Mouse (Mus musculus): ENCODE data around the gene Ccdc33. TPM values are rescaled to one million over a fixed set of nuclear protein-coding genes. Genes with fewer than 3 reads are reported as not detected.
A peak's percentile ranks its signal among the peaks of the same experiment; 100 is the strongest.

The Ccdc33 gene
- total RNA-seq, 4 experiments from 2014 or later: 0.87 to 2.0 (median 1.3) TPM

GRCm38 (mm10) chr9:58092581-58093269, 25.9 kb downstream of the Ccdc33 start:
- DNase-seq (ENCODE audit: low spot score in 2 of 2): no peak

- DNase-seq (ENCODE audit: low spot score in 2 of 2): no peak
These were observed 26.8 kb downstream of the Ccdc33 start for GRCm38 (mm10) chr9:58091623-58092425.

GRCm38 (mm10) chr9:58087277-58087998, 31.2 kb downstream of the Ccdc33 start:
- no peak for DNase-seq (ENCODE audit: low spot score in 2 of 2)

GRCm38 (mm10) chr9:58086861-58087260, 31.8 kb downstream of the Ccdc33 start:
- DNase-seq (ENCODE audit: low spot score in 2 of 2): no peak

GRCm38 (mm10) chr9:58086203-58086602, 32.4 kb downstream of the Ccdc33 start:
- DNase-seq (ENCODE audit: low spot score in 2 of 2): no peak

GRCm38 (mm10) chr9:58085074-58085473, 33.5 kb downstream of the Ccdc33 start:
- peak; percentile 65 to 72 for DNase-seq (ENCODE audit: low spot score in 2 of 2)

- DNase-seq (ENCODE audit: low spot score in 2 of 2): no peak
These were observed 34.0 kb downstream of the Ccdc33 start for GRCm38 (mm10) chr9:58084586-58084985.

GRCm38 (mm10) chr9:58074561-58074960, 44.1 kb downstream of the Ccdc33 start:
- DNase-seq (ENCODE audit: low spot score in 2 of 2): no peak

- DNase-seq (ENCODE audit: low spot score in 2 of 2): no peak
These were observed 51.1 kb downstream of the Ccdc33 start for GRCm38 (mm10) chr9:58067546-58067945.

GRCm38 (mm10) chr9:58066731-58067095, 51.9 kb downstream of the Ccdc33 start:
- peak; percentile 57 to 75 for DNase-seq (ENCODE audit: low spot score in 2 of 2)

GRCm38 (mm10) chr9:58065977-58066730, 52.5 kb downstream of the Ccdc33 start:
- no peak for DNase-seq (ENCODE audit: low spot score in 2 of 2)

GRCm38 (mm10) chr9:58065532-58065931, 53.1 kb downstream of the Ccdc33 start:
- DNase-seq (ENCODE audit: low spot score in 2 of 2): no peak

GRCm38 (mm10) chr9:58063531-58063930, 55.1 kb downstream of the Ccdc33 start, which contains the start of gene Stra6:
Gene Stra6, plus strand, starts transcription at chr9:58063788.
- DNase-seq (ENCODE audit: low spot score in 2 of 2): peak in 1 of 2 experiments; percentile 40

GRCm38 (mm10) chr9:58060677-58061667, 57.7 kb downstream of the Ccdc33 start:
- no peak for DNase-seq (ENCODE audit: low spot score in 2 of 2)

GRCm38 (mm10) chr9:58059920-58060319, 58.7 kb downstream of the Ccdc33 start:
- no peak for DNase-seq (ENCODE audit: low spot score in 2 of 2)

- no peak for DNase-seq (ENCODE audit: low spot score in 2 of 2)
These were observed 63.0 kb downstream of the Ccdc33 start for GRCm38 (mm10) chr9:58055666-58056065.

- DNase-seq (ENCODE audit: low spot score in 2 of 2): no peak
These were observed 64.6 kb downstream of the Ccdc33 start for GRCm38 (mm10) chr9:58054032-58054431.

GRCm38 (mm10) chr9:58053544-58053943, 65.1 kb downstream of the Ccdc33 start:
- no peak for DNase-seq (ENCODE audit: low spot score in 2 of 2)

- peak; percentile 44 to 72 for DNase-seq (ENCODE audit: low spot score in 2 of 2)
These were observed 65.5 kb downstream of the Ccdc33 start for GRCm38 (mm10) chr9:58053102-58053501.

GRCm38 (mm10) chr9:58051937-58052336, 66.7 kb downstream of the Ccdc33 start:
- no peak for DNase-seq (ENCODE audit: low spot score in 2 of 2)
